Mouse (Mus musculus): ENCODE results near the gene Sh2d6.
A peak's percentile ranks its signal among the peaks of the same experiment; 100 is the strongest.
"Not testable (repeated sequence)": the region's sequence is repeated elsewhere in the genome, so short reads cannot be mapped to it uniquely, and the experiment has no call there.

Sh2d6 gene

DNA sequence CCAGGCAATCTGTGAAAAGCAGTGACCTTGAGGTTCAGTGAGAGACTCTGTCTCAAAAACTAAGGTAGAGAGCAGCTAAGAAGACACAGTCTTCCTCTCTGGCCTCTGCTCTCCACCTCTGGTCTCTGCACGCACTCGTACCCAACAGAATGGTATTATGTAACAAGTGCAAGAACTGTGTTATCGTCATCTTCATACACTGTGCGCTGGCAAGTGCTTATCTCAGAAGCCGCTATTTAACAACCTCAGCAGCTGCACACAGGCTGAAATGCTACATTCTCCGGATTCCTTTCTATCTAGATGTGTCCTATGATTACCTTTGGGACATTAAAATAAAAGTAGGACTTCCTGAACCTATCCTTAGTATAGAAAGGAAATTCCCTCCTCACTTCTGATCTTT lies 28.6 kb downstream of the Sh2d6 start:
- no peak for DNase-seq

- DNase-seq, result no peak
Observed at GRCm38 (mm10) chr6:72491151-72491550, 30.4 kb downstream of the Sh2d6 start.

- no peak for DNase-seq
Observed at GRCm38 (mm10) chr6:72489534-72489933, 32.0 kb downstream of the Sh2d6 start.

GRCm38 (mm10) chr6:72488850-72489249 lies 32.7 kb downstream of the Sh2d6 start:
- no peak for DNase-seq

DNA sequence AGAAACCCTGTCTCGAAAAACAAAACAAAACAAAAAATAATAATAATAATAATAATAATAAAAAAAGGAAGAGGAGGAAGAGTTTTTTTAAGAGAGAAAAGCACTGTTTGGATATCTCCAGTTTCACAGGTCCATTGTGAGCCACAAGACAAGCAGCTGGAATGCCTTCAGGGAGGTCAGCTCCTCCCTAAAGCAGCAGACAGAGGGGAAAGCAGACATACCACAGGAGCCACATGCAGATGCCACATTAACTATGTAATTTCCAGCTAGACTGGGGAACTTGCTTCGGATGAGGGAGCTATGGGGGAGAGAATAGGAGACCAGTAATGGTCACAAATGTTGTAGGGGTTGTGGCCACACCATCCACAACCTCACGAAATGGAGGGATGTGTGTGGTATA lies 34.2 kb downstream of the Sh2d6 start:
- no peak for DNase-seq

DNA sequence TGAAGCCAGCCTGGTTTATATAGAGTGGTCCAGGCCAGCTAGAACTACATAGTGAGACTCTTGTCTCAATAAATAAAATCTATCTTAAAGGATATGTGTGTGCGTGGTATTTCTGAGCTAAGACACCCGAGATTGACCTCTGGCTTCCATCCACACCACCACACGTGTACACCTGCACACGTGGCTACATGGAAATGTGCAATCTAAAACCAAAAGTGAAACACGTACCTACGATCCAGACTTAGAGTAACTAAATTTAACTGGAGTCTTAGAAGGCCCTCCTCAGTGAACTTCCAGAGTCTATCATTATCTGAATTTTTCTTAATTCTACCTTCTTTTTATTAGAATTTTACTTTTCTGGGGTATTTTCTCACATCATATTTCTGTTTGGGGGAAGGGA lies 35.2 kb downstream of the Sh2d6 start:
- DNase-seq, result no peak

- no peak for DNase-seq
Observed at GRCm38 (mm10) chr6:72484887-72485286, 36.6 kb downstream of the Sh2d6 start.

GRCm38 (mm10) chr6:72482156-72482555 lies 39.4 kb downstream of the Sh2d6 start:
- no peak for DNase-seq

DNA sequence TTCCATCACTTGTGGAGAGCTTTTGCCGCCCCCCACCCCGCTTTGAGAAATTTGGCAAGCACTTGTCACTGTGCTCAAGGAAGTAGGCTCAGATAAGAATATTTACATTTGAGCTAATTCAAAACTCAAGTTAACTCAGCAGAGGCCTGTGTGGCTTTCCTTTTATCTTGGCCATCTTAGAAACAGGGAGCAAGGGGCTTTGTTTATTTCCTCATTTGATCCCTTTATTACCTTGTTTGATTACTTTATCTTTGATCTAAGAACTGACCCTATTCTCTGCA lies 41.1 kb downstream of the Sh2d6 start:
- DNase-seq, result no peak

DNA sequence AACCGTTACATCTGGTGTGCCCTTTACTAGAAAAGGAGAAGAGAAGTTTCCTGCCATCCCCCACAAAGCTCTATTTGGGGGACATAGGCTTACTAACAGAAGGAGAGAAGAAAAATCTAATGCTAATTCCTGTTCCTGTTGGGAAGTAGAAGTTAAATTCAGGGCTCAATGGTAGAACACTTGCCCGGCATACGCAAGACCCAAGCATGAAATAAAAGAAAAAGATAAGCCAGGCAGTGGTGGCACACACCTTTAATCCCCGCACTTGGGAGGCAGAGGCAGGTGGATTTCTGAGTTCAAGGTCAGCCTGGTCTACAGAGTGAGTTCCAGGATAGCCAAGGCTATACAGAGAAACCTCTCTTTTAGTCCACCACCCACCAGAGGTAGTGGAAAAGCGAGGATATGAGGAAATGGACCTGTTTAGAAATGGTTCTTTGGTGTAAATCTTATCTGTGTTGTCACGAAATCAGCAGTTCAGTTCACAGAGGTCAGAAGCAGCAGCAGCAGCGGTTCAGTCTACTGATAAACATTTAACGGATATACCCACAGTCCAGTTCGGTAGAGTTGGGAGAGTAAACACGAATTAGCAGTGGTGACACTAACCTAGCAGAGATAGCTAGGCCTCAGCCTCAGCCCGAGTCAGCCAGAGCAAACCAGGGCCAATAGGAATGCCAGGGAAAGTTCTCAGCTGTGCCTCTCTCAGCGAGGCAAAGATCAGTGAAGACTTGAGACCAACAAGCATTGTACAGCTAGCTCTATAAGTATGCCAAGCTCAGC lies 41.7 kb downstream of the Sh2d6 start:
- no peak for DNase-seq

DNA sequence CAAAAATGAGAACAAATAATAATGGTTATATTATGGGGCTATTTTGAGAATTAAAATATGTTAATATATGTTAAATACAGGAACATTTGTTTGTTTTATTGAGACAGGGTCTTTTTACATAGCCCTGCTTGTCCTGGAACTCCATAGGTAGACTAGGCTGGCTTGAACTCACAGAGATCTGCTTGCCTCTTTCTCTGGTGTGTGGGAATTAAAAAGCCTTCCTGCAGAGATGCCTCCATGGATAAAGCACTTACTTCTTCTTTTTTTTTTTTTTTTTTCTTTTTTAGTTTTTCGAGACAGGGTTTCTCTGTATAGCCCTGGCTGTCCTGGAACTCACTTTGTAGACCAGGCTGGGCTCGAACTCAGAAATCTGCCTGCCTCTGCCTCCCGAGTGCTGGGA lies 42.8 kb downstream of the Sh2d6 start:
- not testable (repeated sequence) for DNase-seq

- no peak for DNase-seq
Observed at GRCm38 (mm10) chr6:72477621-72478020, 43.9 kb downstream of the Sh2d6 start.

- DNase-seq, result no peak
Observed at GRCm38 (mm10) chr6:72476836-72477235, 44.7 kb downstream of the Sh2d6 start.

DNA sequence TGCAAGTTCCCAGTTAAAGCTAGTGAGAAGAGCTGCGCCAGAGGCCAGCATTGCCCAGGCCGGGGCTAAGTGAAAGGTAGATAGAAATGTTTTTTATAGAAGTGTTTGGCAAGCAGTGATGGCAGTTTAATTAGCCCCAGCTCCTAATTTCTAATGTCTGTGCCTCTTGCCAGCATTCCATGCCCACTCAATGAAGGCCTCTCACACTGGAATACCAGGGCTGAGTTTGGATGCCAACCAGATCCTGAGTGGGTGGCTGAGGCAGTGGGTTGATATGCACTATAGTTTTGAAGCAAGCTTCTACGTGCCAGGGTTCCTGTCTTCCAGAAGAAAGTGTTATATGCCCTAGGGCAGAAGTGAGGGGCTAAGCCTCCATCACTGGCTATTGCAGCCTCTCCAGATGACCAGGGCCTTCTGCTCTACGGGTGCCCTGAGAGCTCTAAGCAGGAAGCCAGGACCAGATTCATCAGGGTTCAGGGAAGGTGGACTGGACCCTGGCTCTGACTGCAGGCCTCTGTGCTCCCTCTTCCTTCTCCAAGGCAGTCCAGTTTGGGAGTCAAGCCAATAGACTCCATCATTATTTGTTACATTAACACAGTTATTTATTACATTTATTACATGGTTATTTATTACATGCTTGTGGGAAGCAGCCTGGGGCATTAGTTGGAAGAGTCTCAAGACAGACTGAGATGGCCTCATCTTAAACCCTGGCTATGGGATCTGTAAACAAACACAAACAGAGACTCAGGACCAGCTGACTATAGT lies 46.1 kb downstream of the Sh2d6 start:
- no peak for DNase-seq

- peak; percentile 7 to 14 for DNase-seq
Observed at GRCm38 (mm10) chr6:72473264-72474041, 48.1 kb downstream of the Sh2d6 start.

DNA sequence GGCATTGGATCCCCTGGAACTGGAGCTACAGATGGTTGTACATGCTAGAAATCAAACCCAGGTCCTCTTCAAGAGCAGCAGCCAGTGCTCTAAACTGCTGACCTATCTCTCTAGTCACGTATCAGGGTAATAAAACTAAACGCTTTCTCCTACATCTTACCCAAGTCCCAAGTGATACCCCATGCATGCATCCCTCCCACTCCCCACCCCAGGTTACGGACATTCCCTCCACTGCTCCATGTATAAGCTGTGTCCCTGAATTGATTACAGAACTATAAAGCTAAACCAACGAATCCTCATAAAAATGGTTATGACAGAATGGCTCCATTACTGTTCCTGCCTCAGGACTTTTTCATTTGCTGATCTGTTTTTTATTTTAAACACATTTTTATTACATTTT lies 55.3 kb downstream of the Sh2d6 start:
- DNase-seq, result no peak

DNA sequence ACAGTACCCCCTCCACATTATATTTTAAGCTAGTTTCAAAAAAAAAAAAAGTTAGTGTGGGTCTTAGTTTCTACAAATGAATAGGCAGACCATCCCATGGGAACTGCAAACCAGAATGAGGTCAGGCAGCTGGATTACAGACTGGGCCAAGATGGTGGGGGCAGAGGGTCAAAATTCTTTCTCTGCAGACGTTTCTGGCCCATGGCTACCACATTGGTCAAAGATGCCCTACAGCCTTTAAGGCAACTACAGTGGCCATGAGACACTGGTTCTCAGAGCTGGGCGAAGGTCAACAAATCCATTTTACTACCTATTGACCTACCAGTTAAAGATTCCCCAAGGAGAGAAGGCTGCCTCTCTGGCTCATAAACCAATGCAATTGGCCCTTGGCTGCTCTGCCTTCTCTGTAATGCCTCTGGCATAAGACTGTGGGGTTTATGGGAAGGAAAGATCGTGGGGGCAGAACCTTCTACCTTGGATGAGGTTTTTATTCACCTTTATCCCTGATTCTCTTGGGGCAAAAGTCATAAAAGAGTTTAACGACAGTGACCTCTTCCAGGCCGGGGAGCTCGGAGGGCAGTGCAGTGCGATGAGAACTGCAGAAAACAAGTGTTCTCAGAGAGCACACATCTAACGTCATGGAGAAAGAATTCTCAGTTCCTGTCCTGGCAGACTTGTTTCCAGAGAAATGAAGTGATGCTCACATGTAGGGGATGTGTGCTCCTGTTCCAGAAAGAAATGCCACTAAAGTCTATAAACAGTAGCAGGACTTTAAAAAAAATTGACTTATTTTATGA lies 55.9 kb downstream of the Sh2d6 start:
- no peak for DNase-seq
